Mouse (Mus musculus): ENCODE results near the gene Nek6.

DNA sequence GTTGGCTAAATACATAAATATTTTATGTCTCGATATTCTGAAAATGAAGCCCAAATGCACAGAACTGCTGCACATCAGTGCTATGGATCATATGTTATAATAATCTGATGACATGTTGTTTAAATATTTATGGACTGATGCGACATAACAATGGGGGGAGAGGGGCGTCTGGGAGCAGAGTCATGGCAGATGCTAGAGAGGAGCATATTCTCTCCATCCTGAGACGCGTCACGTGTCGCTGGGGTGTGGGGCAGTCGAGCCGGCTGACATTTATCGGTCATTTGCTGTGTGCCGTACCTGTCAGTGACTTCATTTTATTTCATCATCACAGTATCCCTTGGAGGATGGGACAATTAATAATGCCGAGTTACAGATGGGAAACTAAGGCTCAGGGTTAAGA lies 10.2 kb downstream of the Nek6 start:
- TF ChIP-seq CTCF (IDR thresholded peaks at IDR 0.05; ENCODE audit: low read depth) (no peak), EP300 (optimal IDR thresholded peaks at IDR 0.05) (no peak)

Measured in stomach, postnatal 0 days (tissue).